Mouse (Mus musculus) retina, postnatal 1 day (tissue): ENCODE data around the gene Myrip.

Experiments used
- DNase-seq: peaks from one replicate; pipeline ENCODE4 v3.0.0-alpha.2; 2012

The Myrip gene

DNA sequence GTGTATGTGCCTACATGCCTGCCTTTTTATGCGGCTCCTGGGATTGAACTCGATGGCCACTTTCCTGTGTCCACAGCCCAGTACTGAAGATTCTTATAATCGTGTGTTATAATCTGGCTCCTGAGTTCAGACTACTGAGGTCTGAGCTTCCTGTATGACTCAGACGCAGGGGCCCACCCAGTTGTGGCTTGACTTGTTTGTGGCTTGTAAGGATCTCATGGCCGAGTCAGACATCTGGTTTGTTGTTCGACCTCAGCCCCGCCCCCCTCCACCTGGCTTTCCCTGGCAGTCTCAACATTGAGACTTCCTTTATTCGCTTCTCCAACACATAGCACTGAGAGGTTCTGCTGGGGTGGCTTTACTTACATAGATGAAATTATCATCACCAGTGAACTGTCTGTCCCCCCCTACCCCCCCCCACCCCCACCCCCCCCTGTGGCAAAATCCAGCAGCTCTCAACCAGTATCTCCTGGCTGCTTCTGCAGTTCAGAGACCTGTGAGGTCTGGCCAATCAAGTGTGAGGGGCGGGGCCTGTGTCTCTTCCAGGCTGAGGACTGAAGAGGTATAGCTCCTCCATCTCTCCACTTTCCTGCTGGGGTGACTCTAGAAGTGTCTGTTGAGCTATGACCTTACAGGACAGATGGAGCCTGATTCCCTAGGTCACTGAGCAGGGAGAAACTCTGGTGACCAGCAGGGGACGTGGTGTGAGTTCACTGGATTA lies 38.8 kb downstream of the Myrip start:
- no peak for DNase-seq

DNA sequence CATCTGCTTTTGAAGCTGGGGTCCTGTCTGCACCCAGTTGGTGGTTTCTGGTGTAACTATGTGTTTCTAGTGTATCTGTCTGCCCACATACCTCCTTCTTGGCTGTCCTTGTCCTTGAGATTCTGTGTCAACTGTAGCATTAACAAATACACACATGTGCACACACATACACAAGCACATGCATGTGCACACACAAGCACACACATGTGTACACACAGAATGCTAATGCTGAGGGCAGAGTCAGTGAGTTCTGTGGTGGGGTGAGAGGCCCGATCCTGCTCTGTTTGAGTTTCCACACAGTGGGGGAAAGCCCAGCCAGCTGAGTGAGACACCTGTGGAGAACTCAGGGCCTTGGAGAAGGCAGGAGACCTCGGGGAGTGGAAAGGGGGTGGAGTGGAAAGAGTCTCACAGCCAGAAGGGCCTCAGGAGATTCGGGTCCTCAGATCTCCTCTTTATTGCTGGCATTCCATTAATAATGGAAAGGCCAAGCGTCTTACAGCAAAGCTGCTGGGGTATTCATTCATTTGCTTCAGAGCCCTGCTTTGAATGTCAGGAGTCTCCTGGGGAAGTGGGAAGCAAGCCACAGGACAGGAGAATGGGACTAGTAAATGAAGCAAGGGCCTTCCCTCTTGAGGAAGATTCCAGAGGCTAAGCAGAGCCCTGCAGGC lies 41.9 kb downstream of the Myrip start:
- DNase-seq, result no peak

DNA sequence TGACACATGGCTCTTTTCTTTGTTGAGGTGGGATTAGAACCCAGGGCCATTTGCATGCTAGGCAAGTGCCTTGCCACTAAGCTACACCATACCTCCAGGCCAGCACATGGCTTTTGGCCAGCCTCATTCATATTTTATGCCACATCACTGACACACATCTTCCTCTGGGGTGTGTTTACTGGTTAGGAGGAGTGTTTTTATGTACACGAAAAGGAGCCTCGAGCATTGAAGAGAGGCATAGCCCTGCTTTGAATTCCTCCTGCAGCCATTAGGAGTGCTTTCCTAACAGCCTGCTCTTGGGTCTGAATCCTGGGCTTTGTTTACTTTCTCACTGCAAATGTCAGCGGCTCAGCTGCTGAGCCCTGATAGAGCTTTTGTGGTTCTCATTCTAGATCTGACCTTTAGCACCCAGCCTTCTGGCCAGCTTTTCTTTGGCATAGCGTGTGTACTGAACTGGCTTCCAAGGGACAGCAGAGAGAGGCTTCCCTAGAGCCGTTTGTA lies 44.4 kb downstream of the Myrip start:
- DNase-seq, result peak; percentile 38

DNA sequence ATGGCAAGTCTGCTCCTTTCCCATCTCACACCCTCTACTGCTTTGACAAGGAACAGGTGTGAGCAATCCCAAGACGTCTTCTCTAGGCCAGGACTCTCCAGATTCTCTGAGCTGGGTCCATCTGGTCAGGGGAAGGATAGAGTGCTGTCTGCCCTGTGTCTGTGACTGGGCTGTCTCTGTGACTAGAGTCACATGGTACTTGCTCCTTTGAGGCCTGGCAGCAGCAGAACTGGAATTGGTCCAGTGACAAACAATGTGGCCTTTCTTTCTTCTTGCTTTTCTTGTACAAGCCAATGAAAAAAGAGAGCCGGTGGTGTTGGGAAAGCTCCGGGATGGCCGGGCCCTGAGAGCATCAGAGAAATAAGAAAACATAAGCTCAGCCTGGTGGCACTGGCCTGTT lies 47.8 kb downstream of the Myrip start:
- peak; percentile 56 for DNase-seq

- no peak for DNase-seq
Measured at GRCm38 (mm10) chr9:120350346-120350745, 49.0 kb downstream of the Myrip start.

- DNase-seq, result no peak
Measured at GRCm38 (mm10) chr9:120351061-120351460, 49.7 kb downstream of the Myrip start.

DNA sequence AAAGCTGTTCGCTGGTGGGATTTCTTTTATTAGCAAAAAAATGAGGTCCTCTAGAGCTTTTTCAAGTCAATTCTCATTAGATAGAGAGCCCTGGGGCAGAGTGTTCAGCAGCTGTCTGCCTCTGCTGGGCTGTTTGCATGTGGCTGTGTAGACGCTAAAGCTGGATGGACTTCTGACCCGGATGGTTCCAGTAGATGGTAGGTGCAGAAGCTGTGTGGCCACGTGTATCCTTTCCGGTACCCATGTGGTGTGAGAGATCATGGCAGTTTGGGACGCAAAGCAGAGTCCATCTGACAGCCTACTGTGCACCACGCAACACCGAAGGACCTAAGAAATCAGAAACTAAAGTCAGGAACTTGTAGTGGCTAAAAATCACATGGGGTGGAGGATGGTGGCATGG lies 50.2 kb downstream of the Myrip start:
- DNase-seq, result no peak

- DNase-seq, result no peak
Measured at GRCm38 (mm10) chr9:120353036-120353435, 51.7 kb downstream of the Myrip start.

GRCm38 (mm10) chr9:120353967-120354366 lies 52.7 kb downstream of the Myrip start:
- no peak for DNase-seq

- no peak for DNase-seq
Measured at GRCm38 (mm10) chr9:120354550-120355345, 53.4 kb downstream of the Myrip start.

DNA sequence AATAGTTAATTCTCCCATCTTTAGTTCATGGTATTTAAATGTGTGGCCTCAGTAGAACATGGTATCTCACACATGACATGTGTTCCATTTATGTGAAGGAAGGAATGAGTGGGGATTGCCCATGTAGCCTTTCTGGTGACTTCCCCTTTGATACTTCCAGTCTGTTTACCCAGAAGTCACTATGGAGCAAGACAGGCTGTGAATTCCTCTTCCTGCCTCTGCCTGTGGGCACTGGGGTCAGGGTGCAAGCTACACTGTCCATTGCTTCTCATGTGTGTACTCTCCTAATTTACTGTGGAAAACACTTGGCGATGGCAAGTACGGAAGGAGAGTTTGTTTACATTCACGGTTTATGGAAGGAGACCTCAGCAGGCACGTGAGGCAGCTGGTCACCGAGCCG lies 55.2 kb downstream of the Myrip start:
- no peak for DNase-seq

- no peak for DNase-seq
Measured at GRCm38 (mm10) chr9:120358060-120358459, 56.7 kb downstream of the Myrip start.

DNA sequence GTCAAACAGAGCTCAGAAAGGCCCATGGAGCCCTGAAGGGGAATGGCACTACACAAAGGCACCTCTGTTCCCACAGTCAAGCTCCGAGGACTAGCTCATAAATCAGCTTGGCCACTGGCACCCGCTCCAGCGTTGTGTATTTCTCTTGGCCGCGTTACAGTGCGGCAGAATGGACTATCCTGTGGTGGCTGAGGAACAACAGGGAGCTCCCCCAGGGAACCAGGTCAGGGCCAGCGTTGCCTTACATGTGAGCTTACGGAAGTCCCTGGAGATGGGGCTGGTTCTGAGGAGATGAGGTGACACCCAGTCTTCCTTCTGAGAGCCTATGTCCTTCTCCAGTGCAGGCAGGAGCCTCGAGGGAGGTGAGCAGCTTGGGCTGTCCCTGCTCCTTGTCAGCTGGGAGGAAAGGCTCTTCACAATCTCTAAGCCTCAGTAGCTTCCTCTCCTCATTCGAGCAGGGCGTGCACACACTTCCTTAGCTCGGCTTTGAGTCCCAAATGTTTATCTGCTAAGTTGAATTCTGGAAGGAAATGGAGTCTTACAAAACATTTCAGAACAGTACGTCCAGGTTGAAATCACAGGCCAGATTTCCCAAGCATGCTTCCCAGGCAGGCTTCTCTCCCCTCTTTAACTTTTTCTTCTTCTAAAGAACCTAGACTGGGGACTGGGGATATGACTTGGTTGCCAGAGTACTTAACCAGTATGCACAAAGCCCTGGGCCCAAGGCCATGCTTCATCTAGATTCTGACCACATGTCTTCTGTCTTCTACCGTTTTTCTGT lies 59.3 kb downstream of the Myrip start:
- no peak for DNase-seq

GRCm38 (mm10) chr9:120361656-120362055 lies 60.3 kb downstream of the Myrip start:
- DNase-seq, result no peak

- no peak for DNase-seq
Measured at GRCm38 (mm10) chr9:120362684-120363083, 61.4 kb downstream of the Myrip start.

- no peak for DNase-seq
Measured at GRCm38 (mm10) chr9:120364653-120365283, 63.5 kb downstream of the Myrip start.

- DNase-seq, result no peak
Measured at GRCm38 (mm10) chr9:120367526-120367925, 66.2 kb downstream of the Myrip start.

GRCm38 (mm10) chr9:120371633-120372032 lies 70.3 kb downstream of the Myrip start:
- no peak for DNase-seq

DNA sequence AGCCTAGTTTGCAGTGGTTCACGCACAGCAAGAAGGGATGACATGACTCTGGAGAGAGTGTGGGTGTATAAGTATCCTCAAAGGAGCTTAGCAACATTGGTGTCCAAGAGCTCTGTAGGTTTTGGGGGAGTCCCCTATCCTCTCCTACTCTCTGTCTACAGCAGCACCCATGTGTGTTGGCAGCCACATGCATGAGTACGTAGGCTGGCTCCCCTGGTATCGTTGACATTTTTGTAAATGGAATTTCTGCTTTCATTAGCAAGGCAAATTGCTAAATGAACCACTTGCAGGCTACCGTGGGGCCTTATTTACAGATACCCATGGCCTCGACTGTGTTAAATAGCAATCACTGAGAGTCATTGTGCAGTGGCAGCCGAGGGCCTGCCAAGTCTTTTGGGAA lies 71.0 kb downstream of the Myrip start:
- no peak for DNase-seq

DNA sequence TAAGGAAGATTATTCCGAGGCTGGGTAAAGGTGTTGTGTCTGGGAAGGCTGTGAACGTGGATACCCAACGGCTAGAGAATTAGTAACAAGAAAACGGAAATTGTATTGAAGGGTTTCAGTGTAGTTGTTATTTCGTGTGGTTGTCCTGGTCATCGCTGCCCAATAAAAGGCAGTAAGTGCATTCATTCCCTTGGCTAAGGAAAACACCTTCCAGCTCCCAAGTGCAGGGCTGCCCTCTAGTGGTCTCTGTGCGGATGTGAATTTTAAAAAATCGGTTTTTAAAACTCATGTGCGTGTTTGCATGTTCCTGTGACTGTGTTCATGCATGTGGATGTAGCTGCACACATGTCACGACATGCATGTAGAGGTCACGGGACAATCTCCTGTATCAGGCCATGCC lies 76.4 kb downstream of the Myrip start:
- peak; percentile 77 for DNase-seq

- peak; percentile 25 for DNase-seq
Measured at GRCm38 (mm10) chr9:120395188-120395587, 93.9 kb downstream of the Myrip start.

DNA sequence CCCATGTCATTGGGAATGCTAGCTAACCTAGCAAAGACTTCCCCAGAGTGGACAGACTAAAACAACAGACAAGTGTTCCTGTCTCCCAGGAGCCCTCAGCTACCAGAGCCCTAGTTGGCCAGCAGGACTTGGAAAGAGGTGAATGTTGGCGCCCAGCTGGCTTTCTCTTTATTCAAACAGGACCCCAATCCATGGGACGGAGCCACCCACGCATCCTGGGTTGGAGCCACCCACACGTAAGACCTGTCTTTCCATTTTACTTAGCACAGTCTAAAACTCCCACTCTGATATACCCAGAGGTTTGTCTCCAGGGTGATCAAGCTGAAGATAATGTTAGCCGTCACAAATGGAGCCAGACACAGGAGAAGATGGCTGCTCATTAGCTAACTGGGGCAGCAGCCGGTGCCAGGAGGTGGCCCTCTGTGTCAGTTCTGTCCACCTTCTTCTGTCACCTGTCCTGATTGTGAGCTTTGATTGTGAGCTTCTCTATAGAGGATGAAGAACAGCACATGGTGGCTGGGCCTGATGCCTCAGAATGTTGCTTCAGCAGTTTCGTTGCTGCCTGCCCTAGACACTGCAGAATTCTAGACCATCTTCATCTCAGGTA lies 95.4 kb downstream of the Myrip start:
- DNase-seq, result no peak
